Comparison of ENCODE assay signal across 9 mouse cellular contexts in the genomic region with DNA sequence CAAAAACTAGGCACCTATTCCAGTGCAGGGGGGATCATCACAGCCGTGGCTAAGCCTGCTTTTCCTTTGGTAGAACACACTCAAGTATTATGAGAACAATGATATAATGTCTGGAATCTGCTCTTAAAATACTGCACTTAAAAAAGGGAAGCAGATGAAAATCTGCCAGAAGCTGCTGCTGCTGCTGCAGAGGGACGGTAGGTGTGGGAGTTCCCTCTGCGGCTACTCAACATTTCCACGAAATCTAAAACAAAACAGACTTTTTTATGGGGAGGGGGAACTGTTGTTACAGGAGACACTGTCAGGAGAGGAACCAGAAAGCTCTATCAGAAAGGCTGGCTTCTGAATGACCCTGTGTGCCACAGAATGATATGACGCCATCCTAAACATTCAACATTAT.
A peak's percentile ranks its signal among the peaks of the same experiment; 100 is the strongest.
DNase-seq lines count a peak whose midpoint lies in the region; ATAC-seq and TF ChIP-seq lines count a peak whose summit lies in the region.
"Had no signal": no experiment of that assay in that cellular context is flagged by ENCODE, and none has a peak within 500 bp of the region (broad histone marks: within the 10 kb centered on the region; RNA-seq: fewer than 3 reads in every experiment).

No protein-coding gene starts in this region.

- no peak for TF ChIP-seq POLR2A in bone marrow macrophage, adult 2 months (IDR thresholded peaks at IDR 0.05; ENCODE audit: borderline replicate concordance, low read depth, low read length)

- H3K4me1 ChIP-seq in intestine, embryonic 16.5 days (ENCODE audit: control insufficient read depth, insufficient read depth, low read length) = peaks cover 15% of the 10 kb centered on the region
- H3K4me1 ChIP-seq in intestine, embryonic 15.5 days (replicated peaks) = peaks cover 11% of the 10 kb centered on the region
- H3K4me1 ChIP-seq in bone marrow macrophage, adult 2 months (ENCODE audit: control insufficient read depth, insufficient read depth, low read length) = peaks cover 33% of the 10 kb centered on the region
- peaks cover 17% of the 10 kb centered on the region for H3K4me1 ChIP-seq in midbrain, embryonic 16.5 days (ENCODE audit: control insufficient read depth, insufficient read depth, low read length)

- peak overlapping the region; percentile 59; the same call in 1 of the 2 replicates for H3K27ac ChIP-seq in intestine, embryonic 16.5 days (ENCODE audit: low read length)
- no peak overlapping the region; the same call in 1 of the 2 replicates for H3K27ac ChIP-seq in intestine, embryonic 15.5 days
- peak overlapping the region; percentile 55 for H3K27ac ChIP-seq in bone marrow macrophage, adult 2 months (ENCODE audit: insufficient read depth, low read depth, low read length)
- peak overlapping the region; percentile 79 for H3K27ac ChIP-seq in midbrain, embryonic 16.5 days (ENCODE audit: low read length)

- H3K4me3 ChIP-seq in intestine, embryonic 16.5 days (ENCODE audit: low read length) = no peak overlapping the region
- H3K4me3 ChIP-seq in intestine, embryonic 15.5 days (replicated peaks) = no peak overlapping the region
- H3K4me3 ChIP-seq in bone marrow macrophage, adult 2 months (ENCODE audit: insufficient read depth, low read length) = peak overlapping the region; percentile 42
- no peak overlapping the region for H3K4me3 ChIP-seq in midbrain, embryonic 16.5 days (ENCODE audit: low read depth, low read length)

- no peaks in the 10 kb centered on the region for H3K27me3 ChIP-seq in intestine, embryonic 16.5 days (replicated peaks; ENCODE audit: control insufficient read depth, insufficient read depth, low read length)
- no peaks in the 10 kb centered on the region for H3K27me3 ChIP-seq in intestine, embryonic 15.5 days (replicated peaks)
- no peaks in the 10 kb centered on the region for H3K27me3 ChIP-seq in midbrain, embryonic 16.5 days (ENCODE audit: control insufficient read depth, insufficient read depth, low read depth, low read length)

- DNase-seq in gastrocnemius, adult 18-20 months (ENCODE audit: low spot score) = no peak
- DNase-seq in right cerebral cortex, postnatal 25 days = no peak
- DNase-seq in adrenal gland, adult 2 months = no peak
- DNase-seq: right cerebral cortex, adult 18-20 months had no signal

- TF ChIP-seq CTCF in bone marrow macrophage, adult 2 months (IDR thresholded peaks at IDR 0.05; ENCODE audit: low read depth, low read length) = no peak

- H3K36me3 ChIP-seq in intestine, embryonic 16.5 days (ENCODE audit: control insufficient read depth, insufficient read depth, low read length) = no peaks in the 10 kb centered on the region
- no peaks in the 10 kb centered on the region for H3K36me3 ChIP-seq in intestine, embryonic 15.5 days
- no peaks in the 10 kb centered on the region for H3K36me3 ChIP-seq in midbrain, embryonic 16.5 days (ENCODE audit: control insufficient read depth, insufficient read depth, low read length)

- H3K4me2 ChIP-seq in intestine, embryonic 16.5 days (ENCODE audit: low read depth, low read length) = no peak overlapping the region
- no peak overlapping the region for H3K4me2 ChIP-seq in intestine, embryonic 15.5 days (replicated peaks)
- no peak overlapping the region for H3K4me2 ChIP-seq in midbrain, embryonic 16.5 days (ENCODE audit: low read length)

- H3K9ac ChIP-seq in intestine, embryonic 16.5 days (ENCODE audit: low read depth, low read length) = no peak overlapping the region
- no peak overlapping the region for H3K9ac ChIP-seq in intestine, embryonic 15.5 days
- no peak overlapping the region for H3K9ac ChIP-seq in midbrain, embryonic 16.5 days (ENCODE audit: low read depth, low read length)

- 53% methylated on average over 5 of the region's 5 CpGs for WGBS in intestine, embryonic 16.5 days
- WGBS in intestine, embryonic 15.5 days = 37% methylated on average over 5 of the region's 5 CpGs
- 56% methylated on average over 5 of the region's 5 CpGs for WGBS in midbrain, embryonic 16.5 days

- no peaks in the 10 kb centered on the region for H3K9me3 ChIP-seq in intestine, embryonic 16.5 days (ENCODE audit: control insufficient read depth, low read length)
- H3K9me3 ChIP-seq in intestine, embryonic 15.5 days = no peaks in the 10 kb centered on the region
- H3K9me3 ChIP-seq in midbrain, embryonic 16.5 days (replicated peaks; ENCODE audit: control insufficient read depth, low read length, poor library complexity, severe bottlenecking) = no peaks in the 10 kb centered on the region

- ATAC-seq in intestine, embryonic 16.5 days = no peak
- no peak for ATAC-seq in intestine, embryonic 15.5 days
- peak; percentile 50 to 53 for ATAC-seq in hematopoietic stem cell, adult 5-6 weeks (replicated peaks in 1 of 2; ENCODE audit: insufficient read depth in 1 of 2, low FRiP score in 2 of 2, low TSS enrichment in 1 of 2, low read depth in 1 of 2, poor library complexity in 2 of 2, severe bottlenecking in 2 of 2)
- no peak for ATAC-seq in midbrain, embryonic 16.5 days

Comparison
In these comparisons a context has a peak if more than half of its experiments do, and no peak if none do; other contexts are left out.
1. ATAC-seq: peak in hematopoietic stem cell, adult 5-6 weeks (2 of 2); none in intestine, embryonic 16.5 days (single experiment), intestine, embryonic 15.5 days (single experiment) and midbrain, embryonic 16.5 days (single experiment).